Mouse (Mus musculus) bone marrow macrophage, adult 2 months (primary cell): ENCODE results near the gene Hist2h2ac.

Experiments used
- CTCF ChIP-seq: IDR thresholded peaks from 2 replicates; pipeline ENCODE4 v1.5.1; 2012; ENCODE audit warnings: low read depth, mild to moderate bottlenecking, low read length, moderate library complexity
- POLR2A ChIP-seq: IDR thresholded peaks from 2 replicates; pipeline ENCODE4 v1.6.1; 2012; ENCODE audit warnings: mild to moderate bottlenecking, low read depth, low read length, borderline replicate concordance

GRCm38 (mm10) chr3:96237904-96238511 lies 17.3 kb upstream of the Hist2h2ac start:
- TF ChIP-seq CTCF (no peak), POLR2A (no peak)
